Mouse (Mus musculus) cerebellum, adult 18-20 months (tissue): ENCODE data around the gene Cpsf4l.

Experiments used
- DNase-seq, 2 experiments: peaks; one replicate each; pipeline ENCODE4 v3.0.0; 2021

Gene Cpsf4l

GRCm38 (mm10) chr11:113733631-113734364 lies 24.0 kb upstream of the Cpsf4l start:
- no peak for DNase-seq

- no peak for DNase-seq
Observed at GRCm38 (mm10) chr11:113731945-113732612, 22.3 kb upstream of the Cpsf4l start.

- no peak for DNase-seq
Observed at GRCm38 (mm10) chr11:113730879-113731278, 21.1 kb upstream of the Cpsf4l start.

GRCm38 (mm10) chr11:113729917-113730316 lies 20.1 kb upstream of the Cpsf4l start:
- DNase-seq = no peak

GRCm38 (mm10) chr11:113729239-113729638 lies 19.4 kb upstream of the Cpsf4l start:
- DNase-seq = no peak

GRCm38 (mm10) chr11:113727992-113728391 lies 18.2 kb upstream of the Cpsf4l start:
- DNase-seq = no peak

- DNase-seq = no peak
Observed at GRCm38 (mm10) chr11:113726994-113727888, 17.4 kb upstream of the Cpsf4l start.

GRCm38 (mm10) chr11:113725235-113726048 lies 15.6 kb upstream of the Cpsf4l start:
- DNase-seq = no peak

- DNase-seq = peak in 1 of 2 experiments; percentile 19
Observed at GRCm38 (mm10) chr11:113722405-113723090, 12.7 kb upstream of the Cpsf4l start.

- DNase-seq = no peak
Observed at GRCm38 (mm10) chr11:113717767-113718424, 8.1 kb upstream of the Cpsf4l start.

GRCm38 (mm10) chr11:113716132-113716531 lies 6.3 kb upstream of the Cpsf4l start:
- DNase-seq = no peak

GRCm38 (mm10) chr11:113715078-113715674 lies 5.4 kb upstream of the Cpsf4l start:
- no peak for DNase-seq

- no peak for DNase-seq
Observed at GRCm38 (mm10) chr11:113711061-113711460, 1.2 kb upstream of the Cpsf4l start.

- DNase-seq = no peak
Observed at GRCm38 (mm10) chr11:113710257-113710777, 500 bp upstream of the Cpsf4l start.

GRCm38 (mm10) chr11:113709272-113709671 lies 545 bp downstream of the Cpsf4l start:
- no peak for DNase-seq

- DNase-seq = no peak
Observed at GRCm38 (mm10) chr11:113708629-113709213, 1.1 kb downstream of the Cpsf4l start.

- no peak for DNase-seq
Observed at GRCm38 (mm10) chr11:113705966-113706652, 3.7 kb downstream of the Cpsf4l start.

- DNase-seq = peak; percentile 72 to 83
Observed at GRCm38 (mm10) chr11:113703758-113704157, 6.1 kb downstream of the Cpsf4l start.

- DNase-seq = no peak
Observed at GRCm38 (mm10) chr11:113699643-113700042, 10.2 kb downstream of the Cpsf4l start.
